ENCODE assay signal across 26 mouse cellular contexts in genomic region chr2:69974896-69975295, GRCm38 (mm10).
DNase-seq lines count a peak whose midpoint lies in the region; ATAC-seq lines count a peak whose summit lies in the region.
"Had no signal": no experiment of that assay in that cellular context is flagged by ENCODE, and none has a peak within 500 bp of the region (broad histone marks: within the 10 kb centered on the region; RNA-seq: fewer than 3 reads in every experiment).

No protein-coding gene starts in this region.

- no peaks in the 10 kb centered on the region for H3K27me3 ChIP-seq in liver, embryonic 16.5 days (ENCODE audit: control insufficient read depth, insufficient read depth, low read depth, low read length)
- no peaks in the 10 kb centered on the region for H3K27me3 ChIP-seq in liver, embryonic 12.5 days (replicated peaks)
- H3K27me3 ChIP-seq in midbrain, embryonic 13.5 days = no peaks in the 10 kb centered on the region
- H3K27me3 ChIP-seq: forebrain, embryonic 13.5 days; heart, embryonic 13.5 days had no signal

- H3K4me3 ChIP-seq in liver, embryonic 16.5 days (ENCODE audit: low read depth, low read length) = no peak overlapping the region
- H3K4me3 ChIP-seq in liver, embryonic 12.5 days = no peak overlapping the region
- no peak overlapping the region for H3K4me3 ChIP-seq in midbrain, embryonic 13.5 days (replicated peaks)
- H3K4me3 ChIP-seq: forebrain, embryonic 10.5 days; forebrain, embryonic 13.5 days; heart, adult 2 months; heart, embryonic 10.5 days; heart, embryonic 13.5 days had no signal

- H3K9me3 ChIP-seq in liver, embryonic 16.5 days (replicated peaks; ENCODE audit: control insufficient read depth, low read length) = no peaks in the 10 kb centered on the region
- H3K9me3 ChIP-seq in liver, embryonic 12.5 days (replicated peaks) = no peaks in the 10 kb centered on the region
- H3K9me3 ChIP-seq in midbrain, embryonic 13.5 days = no peaks in the 10 kb centered on the region
- H3K9me3 ChIP-seq: forebrain, embryonic 10.5 days; forebrain, embryonic 13.5 days; heart, embryonic 10.5 days; heart, embryonic 13.5 days had no signal

- DNase-seq in frontal cortex, postnatal 14 days (ENCODE audit: low spot score in 2 of 2) = no peak
- peak; percentile 21 to 52 for DNase-seq in left cerebral cortex, adult 18-20 months (ENCODE audit: low spot score in 2 of 2)
- no peak for DNase-seq in left cerebral cortex, postnatal 10 days (ENCODE audit: extremely low spot score in 1 of 2, low spot score in 2 of 2)
- peak; percentile 19 for DNase-seq in telencephalon, adult 2 months (ENCODE audit: low read depth, low spot score)
- DNase-seq: adrenal gland, adult 8-10 months; adrenal gland, postnatal 25 days; cerebellum, adult 18-20 months; cerebellum, adult 9-10 months; cerebellum, postnatal 14 days; gastrocnemius, postnatal 10 days; gastrocnemius, postnatal 36 days; heart, adult 2 months; heart, postnatal 14 days; heart, postnatal 4 days had no signal

- H3K4me1 ChIP-seq in liver, embryonic 16.5 days (ENCODE audit: control insufficient read depth, low read depth, low read length) = no peaks in the 10 kb centered on the region
- no peaks in the 10 kb centered on the region for H3K4me1 ChIP-seq in liver, embryonic 12.5 days
- no peaks in the 10 kb centered on the region for H3K4me1 ChIP-seq in midbrain, embryonic 13.5 days (replicated peaks)
- H3K4me1 ChIP-seq: forebrain, embryonic 10.5 days; forebrain, embryonic 13.5 days; heart, embryonic 10.5 days; heart, embryonic 13.5 days had no signal

- no peak overlapping the region for H3K9ac ChIP-seq in liver, embryonic 16.5 days (ENCODE audit: low read depth, low read length)
- no peak overlapping the region for H3K9ac ChIP-seq in liver, embryonic 12.5 days
- H3K9ac ChIP-seq in midbrain, embryonic 13.5 days (replicated peaks) = no peak overlapping the region
- H3K9ac ChIP-seq: forebrain, embryonic 13.5 days; heart, embryonic 13.5 days; hindbrain, embryonic 14.5 days had no signal

- 84% methylated on average over 2 of the region's 2 CpGs for WGBS in liver, embryonic 16.5 days (ENCODE audit: insufficient replicate concordance)
- WGBS in liver, embryonic 12.5 days (ENCODE audit: insufficient replicate concordance) = 79% methylated on average over 2 of the region's 2 CpGs
- 91% methylated on average over 2 of the region's 2 CpGs for WGBS in midbrain, embryonic 13.5 days

- no peak overlapping the region for H3K4me2 ChIP-seq in liver, embryonic 16.5 days (ENCODE audit: low read depth, low read length)
- H3K4me2 ChIP-seq in liver, embryonic 12.5 days = no peak overlapping the region
- H3K4me2 ChIP-seq in midbrain, embryonic 13.5 days (replicated peaks) = no peak overlapping the region
- H3K4me2 ChIP-seq: forebrain, embryonic 13.5 days; heart, embryonic 13.5 days; hindbrain, embryonic 14.5 days had no signal

- H3K27ac ChIP-seq in liver, embryonic 16.5 days (ENCODE audit: low read length) = no peak overlapping the region
- H3K27ac ChIP-seq in liver, embryonic 12.5 days = no peak overlapping the region
- no peak overlapping the region for H3K27ac ChIP-seq in midbrain, embryonic 13.5 days
- H3K27ac ChIP-seq: forebrain, embryonic 10.5 days; forebrain, embryonic 13.5 days; heart, adult 2 months; heart, embryonic 10.5 days; heart, embryonic 13.5 days; hindbrain, embryonic 14.5 days; hindbrain, postnatal 0 days had no signal

- peak; percentile 94 for ATAC-seq in frontal cortex, adult (ENCODE audit: low TSS enrichment)
- 0 out of 2 replicates have a peak, but pooled peaks have one; percentile 16 for ATAC-seq in liver, embryonic 16.5 days (ENCODE audit: low read depth)
- ATAC-seq in liver, embryonic 12.5 days = no peak
- no peak for ATAC-seq in midbrain, embryonic 13.5 days
- ATAC-seq: activated CD4-positive, CD25-positive, alpha-beta regulatory T cell, adult 4 months; forebrain, embryonic 13.5 days; forebrain, embryonic 16.5 days; hindbrain, postnatal 0 days had no signal

- H3K36me3 ChIP-seq in liver, embryonic 16.5 days (ENCODE audit: control insufficient read depth, insufficient read depth) = peaks cover 9% of the 10 kb centered on the region
- H3K36me3 ChIP-seq in liver, embryonic 12.5 days = peaks cover 54% of the 10 kb centered on the region
- H3K36me3 ChIP-seq in midbrain, embryonic 13.5 days = peaks cover 39% of the 10 kb centered on the region

- intact Hi-C loops in left cerebral cortex, postnatal 10 days (cut with DNase I) = no loop called here

Comparison
In these comparisons a context has a peak if more than half of its experiments do, and no peak if none do; other contexts are left out.
1. ATAC-seq: peak in frontal cortex, adult (single experiment) and liver, embryonic 16.5 days (single experiment); none in liver, embryonic 12.5 days (single experiment) and midbrain, embryonic 13.5 days (single experiment).
2. DNase-seq: peak in left cerebral cortex, adult 18-20 months (2 of 2) and telencephalon, adult 2 months (single experiment); none in frontal cortex, postnatal 14 days (0 of 2) and left cerebral cortex, postnatal 10 days (0 of 2).